Mouse (Mus musculus): Measurements from ENCODE around the gene Tmed4.
"Not testable (repeated sequence)": the region's sequence is repeated elsewhere in the genome, so short reads cannot be mapped to it uniquely, and the experiment has no call there.

Gene Tmed4

GRCm38 (mm10) chr11:6273607-6274006 is 1.1 kb downstream of the Tmed4 start:
- in situ Hi-C loops (cut with MboI, MseI): no loop called here

GRCm38 (mm10) chr11:6267320-6268254 is 7.1 kb downstream of the Tmed4 start, which contains the start of gene Ddx56:
Ddx56 (minus strand) TSS chr11:6267772.
- in situ Hi-C loops (cut with MboI, MseI): no loop called here

GRCm38 (mm10) chr11:6266621-6267020 is 8.0 kb downstream of the Tmed4 start:
- in situ Hi-C loops (cut with MboI, MseI): no loop called here

GRCm38 (mm10) chr11:6261434-6262082 is 13.1 kb downstream of the Tmed4 start:
- in situ Hi-C loops (cut with MboI, MseI): loop anchor here (5.0 kb wide), 1 partner anchor 59 kb away; the partner anchor contains the start of genes A730071L15Rik and Nudcd3

DNA sequence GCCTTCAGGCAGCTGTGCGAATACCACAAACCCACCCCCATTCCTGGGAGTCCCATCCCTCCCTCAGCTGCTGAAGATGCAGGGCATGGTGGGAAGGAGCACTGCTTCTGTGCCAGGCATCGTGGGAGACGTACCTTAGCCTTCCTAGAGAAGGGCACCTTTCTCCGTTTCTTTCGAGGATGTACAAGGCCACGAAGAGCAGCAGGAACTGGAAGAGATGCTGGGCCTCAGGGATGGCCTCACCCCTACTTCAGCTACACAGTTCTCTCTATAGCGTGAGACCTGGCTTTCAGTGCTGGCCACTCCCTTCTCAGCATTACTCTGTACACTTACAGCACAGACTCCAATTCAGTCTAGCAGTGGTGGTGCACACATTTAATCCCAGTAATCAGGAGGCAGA is 15.3 kb downstream of the Tmed4 start:
- in situ Hi-C loops (cut with MboI, MseI): no loop called here

DNA sequence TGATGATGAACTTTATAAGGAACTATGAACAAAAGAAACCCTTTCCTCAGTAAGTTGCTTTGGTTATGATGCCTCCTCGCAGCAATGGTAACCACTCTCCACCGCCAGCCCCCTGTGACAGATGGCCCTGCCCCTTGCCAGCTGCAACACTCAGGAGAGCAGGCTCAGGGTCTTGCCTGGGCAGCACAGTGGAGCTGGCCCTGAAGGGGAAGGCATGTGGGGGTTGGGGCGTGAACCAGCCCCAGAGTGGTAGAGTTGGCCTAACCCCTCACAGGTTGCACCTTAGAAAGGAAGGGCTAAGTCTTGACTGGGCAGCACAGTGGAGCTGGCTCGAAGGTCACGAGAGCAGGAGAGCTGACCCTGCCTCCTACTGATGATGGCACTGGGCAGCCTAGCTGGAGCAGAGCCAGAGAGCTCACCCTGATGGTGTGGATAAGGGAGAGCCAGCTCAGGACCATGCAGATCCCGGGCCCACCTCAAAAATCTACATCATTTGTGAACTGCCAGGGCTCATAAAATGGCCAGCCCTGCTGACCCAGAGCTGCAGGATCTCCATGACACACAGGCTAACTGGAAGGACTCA is 18.1 kb downstream of the Tmed4 start:
- in situ Hi-C loops (cut with MboI, MseI): no loop called here

DNA sequence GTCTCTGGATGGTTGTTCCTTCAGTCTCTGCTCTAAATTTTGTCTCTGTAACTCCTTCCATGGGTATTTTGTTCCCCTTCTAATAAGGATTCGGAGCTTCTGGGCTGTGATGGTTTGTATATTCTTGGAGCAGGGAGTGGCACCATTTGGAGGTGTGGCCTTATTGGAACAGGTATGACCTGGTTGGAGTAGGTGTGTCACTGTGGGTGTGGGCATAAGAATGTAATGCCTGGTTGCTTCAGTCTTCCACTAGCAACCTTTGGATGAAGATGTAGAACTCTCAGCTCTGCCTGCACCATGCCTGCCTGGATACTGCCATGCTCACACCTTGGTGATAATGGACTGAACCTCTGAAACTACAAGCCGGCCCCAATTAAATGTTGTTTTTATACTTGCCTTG is 20.1 kb downstream of the Tmed4 start:
- in situ Hi-C loops (cut with MboI, MseI): not testable (repeated sequence)

DNA sequence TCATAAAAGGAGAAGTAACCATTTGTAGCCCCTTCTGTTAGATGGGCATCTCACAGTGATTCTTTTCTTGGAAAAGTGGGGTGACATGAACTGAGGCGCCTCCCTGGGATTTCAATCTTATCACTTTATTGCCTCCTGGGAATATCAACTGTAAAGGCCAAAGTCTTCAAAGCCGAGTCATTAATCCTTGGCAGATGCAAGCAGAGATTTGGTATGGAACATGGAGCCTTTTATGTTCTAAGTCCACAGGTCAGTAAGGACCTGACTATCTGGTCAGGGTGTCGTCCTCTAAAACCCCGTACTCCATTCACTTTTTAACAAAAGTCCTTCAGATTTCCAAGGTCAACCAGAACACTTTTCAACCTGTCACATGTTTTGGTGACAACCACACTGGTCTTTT is 21.8 kb downstream of the Tmed4 start:
- in situ Hi-C loops (cut with MboI, MseI): no loop called here

GRCm38 (mm10) chr11:6252248-6252647 is 22.4 kb downstream of the Tmed4 start:
- in situ Hi-C loops (cut with MboI, MseI): no loop called here

DNA sequence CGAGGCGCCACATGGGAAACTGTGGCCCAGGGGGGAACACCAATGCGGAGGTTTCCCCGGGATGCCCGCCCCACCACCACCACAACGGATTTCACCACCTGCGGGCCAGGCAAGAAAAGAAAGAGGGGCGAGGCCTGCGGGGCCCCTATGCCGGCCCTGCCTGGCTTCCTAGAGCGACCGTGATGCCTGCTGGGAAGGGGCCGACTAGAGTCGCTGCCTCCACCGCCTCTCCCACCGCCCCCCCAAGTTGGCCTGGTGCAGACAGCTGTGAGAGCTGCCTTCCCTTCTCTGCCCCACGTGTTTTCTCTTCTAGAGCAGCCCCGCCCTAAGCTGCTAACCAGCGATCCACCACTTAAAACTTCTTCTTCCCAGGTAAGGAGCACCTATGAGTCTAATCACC is 30.0 kb downstream of the Tmed4 start:
- in situ Hi-C loops (cut with MboI, MseI): no loop called here

DNA sequence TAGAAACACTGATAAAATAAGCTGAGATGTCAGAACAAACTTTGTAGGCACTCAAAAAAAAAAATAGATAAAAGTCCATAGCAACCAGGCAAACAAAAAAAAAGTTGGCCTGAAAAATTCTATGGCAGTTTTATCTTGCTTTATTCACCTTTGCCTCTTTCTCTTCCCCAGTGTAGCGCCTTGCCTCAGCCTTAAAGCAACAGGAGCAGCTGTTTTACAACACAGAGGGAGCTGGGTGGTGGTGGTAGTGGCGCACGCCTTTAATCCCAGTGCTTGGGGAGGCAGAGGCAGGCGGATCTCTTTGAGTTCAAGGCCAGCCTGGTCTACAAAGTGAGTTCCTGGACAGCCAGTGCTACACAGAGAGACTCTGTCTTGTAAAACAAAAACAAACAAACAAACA is 41.6 kb downstream of the Tmed4 start:
- in situ Hi-C loops (cut with MboI, MseI): loop anchor here (5.0 kb wide), 1 partner anchor 1006 kb away; no protein-coding TSS in a partner anchor

DNA sequence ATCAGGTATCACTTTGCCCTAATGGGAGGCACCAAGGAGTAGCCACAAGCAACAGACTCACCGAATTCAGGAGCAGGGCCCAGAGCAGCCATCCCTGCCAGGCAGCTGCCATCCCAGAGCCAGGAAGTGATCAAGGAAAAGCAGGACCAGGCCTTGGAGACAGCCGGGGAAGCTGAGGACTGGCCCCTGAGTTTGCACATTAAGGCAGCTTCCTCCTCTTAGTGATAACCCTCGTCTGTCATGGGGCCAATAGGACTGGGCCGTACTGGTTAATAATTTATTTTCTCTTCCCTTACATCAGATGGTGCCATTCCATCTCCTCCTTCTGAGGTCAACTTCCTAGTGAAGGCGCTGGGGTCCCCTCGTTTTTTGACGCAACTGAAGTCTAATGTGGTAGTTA is 44.7 kb downstream of the Tmed4 start, which contains the start of gene Npc1l1:
Npc1l1 (minus strand) TSS at position 132 of the 400 bp plus-strand sequence.
- in situ Hi-C loops (cut with MboI, MseI): loop anchor here (5.0 kb wide), 1 partner anchor 1003 kb away; no protein-coding TSS in a partner anchor

DNA sequence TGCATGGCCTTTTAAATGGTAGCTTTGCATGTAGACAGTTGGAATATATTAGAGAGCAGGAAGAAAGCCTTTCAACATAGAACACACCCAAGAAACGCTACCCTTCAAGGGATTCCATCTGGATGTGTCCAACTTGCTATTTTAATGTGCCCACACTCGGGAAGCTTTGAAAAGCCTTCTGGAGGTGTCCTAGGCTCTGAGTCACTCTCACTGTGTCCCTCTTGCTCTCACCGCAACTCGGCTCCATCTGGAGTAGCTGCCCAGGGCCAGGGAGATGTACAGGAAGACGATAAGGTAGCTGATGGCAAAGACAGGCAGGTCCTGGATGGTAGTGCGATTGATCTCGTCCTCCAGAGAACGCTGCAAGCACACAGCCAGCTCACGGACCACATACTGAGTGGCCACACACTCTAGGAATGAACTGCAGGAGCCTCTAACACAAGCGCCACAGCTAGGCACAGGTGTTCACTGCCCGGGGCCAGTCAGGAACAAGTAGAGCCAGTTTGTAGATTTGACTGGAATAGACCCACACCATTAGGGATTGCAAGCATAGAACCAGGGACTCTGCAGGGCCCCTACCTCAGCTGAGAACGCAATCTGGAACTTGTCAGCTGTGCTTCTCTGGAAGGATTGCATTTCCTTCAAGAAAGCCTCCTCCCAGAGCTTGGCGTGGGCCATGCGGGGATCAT is 50.0 kb downstream of the Tmed4 start:
- in situ Hi-C loops (cut with MboI, MseI): no loop called here

- in situ Hi-C loops (cut with MboI, MseI): no loop called here
These were observed 52.5 kb downstream of the Tmed4 start for GRCm38 (mm10) chr11:6222187-6222586.

Data from T-helper 1 cell (primary cell).